Mouse (Mus musculus): Measurements from ENCODE around the gene St6galnac5. TPM values are rescaled to one million over a fixed set of nuclear protein-coding genes. Genes with fewer than 3 reads are reported as not detected.
A peak's percentile ranks its signal among the peaks of the same experiment; 100 is the strongest.

St6galnac5 gene
- total and polyA plus RNA-seq, 3 experiments, result 0.04 TPM; not detected in 2

DNA sequence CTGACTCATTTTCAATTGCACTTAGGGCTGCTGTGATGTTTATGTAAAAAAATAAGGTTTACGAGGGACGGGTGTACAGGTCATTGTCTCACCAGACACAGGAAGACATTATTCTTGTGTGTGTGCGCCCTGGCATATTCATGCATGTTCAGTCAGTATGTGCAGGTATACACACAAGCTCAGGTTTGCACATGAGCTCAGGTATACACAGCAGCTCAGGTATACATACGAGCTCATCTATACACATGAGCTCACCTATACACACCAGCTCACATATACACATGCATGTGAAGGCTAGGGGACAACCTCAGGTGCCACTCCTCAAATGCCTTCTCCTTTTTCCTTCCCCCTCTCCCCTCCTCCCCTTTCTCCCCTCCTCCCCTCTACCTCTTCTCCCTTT, 120.6 kb downstream of the St6galnac5 start:
- no peak for DNase-seq (ENCODE audit: extremely low read depth)
- dilution Hi-C loops (cut with MboI; ENCODE audit: extremely low pct_ligation_motif_present, extremely low pct_unique_long_range_greater_than_20kb, low sequenced_read_pairs), result no loop called here
- in situ Hi-C loops (cut with MboI; ENCODE audit: low pct_ligation_motif_present, low pct_unique_long_range_greater_than_20kb, low sequenced_read_pairs), result no loop called here

DNA sequence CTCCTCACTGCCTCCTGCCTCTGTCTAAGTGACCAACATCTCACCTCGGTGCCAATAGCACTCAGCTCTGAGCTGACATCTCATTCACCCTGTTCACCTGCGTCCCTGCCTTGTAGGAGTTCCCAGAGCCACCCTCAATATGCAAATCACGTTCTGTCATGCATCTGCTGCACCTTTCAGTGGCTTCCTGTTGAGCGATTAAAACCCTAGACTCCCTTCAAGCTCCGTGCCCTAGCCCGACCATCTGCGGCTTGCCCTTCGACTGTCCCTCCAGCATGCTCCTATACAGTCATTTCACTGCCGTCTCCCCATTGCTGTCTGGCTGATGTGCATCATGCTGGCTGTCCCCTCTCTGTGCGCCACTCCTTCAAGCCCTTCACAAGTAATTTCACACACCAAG, 126.0 kb downstream of the St6galnac5 start:
- no peak overlapping the region for H3K4me3 ChIP-seq (replicated peaks in 1 of 3; ENCODE audit: low read depth in 2 of 3, low read length in 2 of 3, poor library complexity in 1 of 3)
- H3K9ac ChIP-seq (ENCODE audit: insufficient read depth, low read depth), result no peak overlapping the region
- DNase-seq (ENCODE audit: extremely low read depth), result peak; percentile 86
- H3K9me3 ChIP-seq (replicated peaks; ENCODE audit: low read length), result peaks cover 3% of the 10 kb centered on the region
- H3K4me1 ChIP-seq (ENCODE audit: control insufficient read depth in 1 of 2, insufficient read depth in 2 of 2), result peaks cover 5 to 23% of the 10 kb centered on the region in 2 experiments
- in situ Hi-C loops (cut with MboI; ENCODE audit: low pct_ligation_motif_present, low pct_unique_long_range_greater_than_20kb, low sequenced_read_pairs) (no loop called here), dilution Hi-C loops (cut with MboI; ENCODE audit: extremely low pct_ligation_motif_present, extremely low pct_unique_long_range_greater_than_20kb, low sequenced_read_pairs) (no loop called here)
- H3K4me2 ChIP-seq (ENCODE audit: insufficient read depth, low read depth, poor library complexity, severe bottlenecking), result no peak overlapping the region; the same call in 1 of the 2 replicates
- peaks cover 2% of the 10 kb centered on the region for H3K27me3 ChIP-seq (replicated peaks)
- no peak overlapping the region for H3K27ac ChIP-seq (ENCODE audit: insufficient read depth, low read depth)
- no peaks in the 10 kb centered on the region for H3K79me2 ChIP-seq (replicated peaks; ENCODE audit: control insufficient read depth, extremely low read depth, insufficient read depth, poor library complexity, severe bottlenecking)
- H3K36me3 ChIP-seq (replicated peaks in 1 of 2; ENCODE audit: control insufficient read depth in 1 of 2, insufficient read depth in 1 of 2, low read length in 1 of 2), result no peaks in the 10 kb centered on the region
- no peak for TF ChIP-seq RCOR1 (conservative IDR thresholded peaks at IDR 0.05; ENCODE audit: low read depth, low read length)
- TF ChIP-seq POLR2A (IDR thresholded peaks at IDR 0.05; ENCODE audit: low read depth, low read length), result no peak
- no peak for TF ChIP-seq IRF4 (IDR thresholded peaks at IDR 0.05; ENCODE audit: low read depth, low read length)
- no peak for TF ChIP-seq EP300 (IDR thresholded peaks at IDR 0.05; ENCODE audit: low read length)
- TF ChIP-seq CHD2 (IDR thresholded peaks at IDR 0.05; ENCODE audit: low read length), result no peak
- no peak for TF ChIP-seq ZNF384 (IDR thresholded peaks at IDR 0.05; ENCODE audit: low read depth, low read length)
- TF ChIP-seq ETS1 (conservative IDR thresholded peaks at IDR 0.05; ENCODE audit: low read depth, low read length), result no peak; the same call in 1 of the 2 replicates
- no peak for TF ChIP-seq NRF1 (IDR thresholded peaks at IDR 0.05; ENCODE audit: low read depth, low read length)
- TF ChIP-seq TBP (conservative IDR thresholded peaks at IDR 0.05; ENCODE audit: low read depth, low read length), result no peak
- TF ChIP-seq HCFC1 (IDR thresholded peaks at IDR 0.05; ENCODE audit: low read depth, low read length), result no peak
- 0 out of 2 replicates have a peak, but pooled peaks have one; percentile 25 for TF ChIP-seq MAX (IDR thresholded peaks at IDR 0.05; ENCODE audit: low read length)
- no peak for TF ChIP-seq POLR2AphosphoS2 (IDR thresholded peaks at IDR 0.05; ENCODE audit: low read depth, low read length)
- TF ChIP-seq USF2 (conservative IDR thresholded peaks at IDR 0.05; ENCODE audit: low read depth, low read length), result no peak
- 0 out of 2 replicates have a peak, but pooled peaks have one; percentile 40 for TF ChIP-seq MYC (IDR thresholded peaks at IDR 0.05; ENCODE audit: low read depth, low read length)
- no peak for TF ChIP-seq E2F4 (IDR thresholded peaks at IDR 0.05; ENCODE audit: insufficient replicate concordance, low read depth, low read length)
- TF ChIP-seq SIN3A (IDR thresholded peaks at IDR 0.05; ENCODE audit: low read length), result no peak
- 0 out of 2 replicates have a peak, but pooled peaks have one; percentile 13 for TF ChIP-seq TCF12 (IDR thresholded peaks at IDR 0.05; ENCODE audit: low read depth, low read length)
- TF ChIP-seq ZKSCAN1 (IDR thresholded peaks at IDR 0.05; ENCODE audit: borderline replicate concordance, low read depth, low read length), result no peak
- TF ChIP-seq ZC3H11A (IDR thresholded peaks at IDR 0.05; ENCODE audit: low read depth, low read length), result no peak
- no peak for TF ChIP-seq JUND (conservative IDR thresholded peaks at IDR 0.05; ENCODE audit: low read depth, low read length)
- no peak for TF ChIP-seq CTCF (conservative IDR thresholded peaks at IDR 0.05 in 1 of 2, IDR thresholded peaks at IDR 0.05 in 1 of 2; ENCODE audit: low read depth in 2 of 2, low read length in 2 of 2)
- TF ChIP-seq MEF2A (IDR thresholded peaks at IDR 0.05; ENCODE audit: borderline replicate concordance, low read depth, low read length), result no peak
- TF ChIP-seq MAZ (IDR thresholded peaks at IDR 0.05; ENCODE audit: low read depth, low read length), result no peak
- 0 out of 2 replicates have a peak, but pooled peaks have one; percentile 60 for TF ChIP-seq UBTF (IDR thresholded peaks at IDR 0.05; ENCODE audit: low read depth, low read length)
- TF ChIP-seq MXI1 (IDR thresholded peaks at IDR 0.05; ENCODE audit: low read depth, low read length), result no peak
- TF ChIP-seq JUN (IDR thresholded peaks at IDR 0.05; ENCODE audit: insufficient read depth, low read depth, low read length), result no peak
- no peak for TF ChIP-seq ZMIZ1 (IDR thresholded peaks at IDR 0.05; ENCODE audit: low read depth, low read length)
- TF ChIP-seq KAT2A (IDR thresholded peaks at IDR 0.05; ENCODE audit: insufficient replicate concordance, low read length), result no peak

More for the DNA sequence above, 120.6 kb downstream of the St6galnac5 start:
- Histone ChIP-seq H3K9ac (ENCODE audit: insufficient read depth, low read depth) (no peak overlapping the region), H3K36me3 (replicated peaks in 1 of 2; ENCODE audit: control insufficient read depth in 1 of 2, insufficient read depth in 1 of 2, low read length in 1 of 2) (no peaks in the 10 kb centered on the region), H3K4me3 (replicated peaks in 1 of 3; ENCODE audit: low read depth in 2 of 3, low read length in 2 of 3, poor library complexity in 1 of 3) (no peak overlapping the region), H3K4me1 (ENCODE audit: control insufficient read depth in 1 of 2, insufficient read depth in 2 of 2) (peaks cover 0 to 10% of the 10 kb centered on the region in 2 experiments; a peak in 2 of 4 replicates), H3K4me2 (ENCODE audit: insufficient read depth, low read depth, poor library complexity, severe bottlenecking) (no peak overlapping the region), H3K27ac (ENCODE audit: insufficient read depth, low read depth) (no peak overlapping the region), H3K9me3 (replicated peaks; ENCODE audit: low read length) (no peaks in the 10 kb centered on the region), H3K27me3 (replicated peaks) (peaks cover 2% of the 10 kb centered on the region), H3K79me2 (replicated peaks; ENCODE audit: control insufficient read depth, extremely low read depth, insufficient read depth, poor library complexity, severe bottlenecking) (no peaks in the 10 kb centered on the region)
- TF ChIP-seq NELFE (IDR thresholded peaks at IDR 0.05; ENCODE audit: low read depth, low read length), result no peak
- no peak for TF ChIP-seq MYC (IDR thresholded peaks at IDR 0.05; ENCODE audit: low read depth, low read length)
- no peak for TF ChIP-seq TBP (conservative IDR thresholded peaks at IDR 0.05; ENCODE audit: low read depth, low read length)
- no peak for TF ChIP-seq PAX5 (IDR thresholded peaks at IDR 0.05; ENCODE audit: low read length)
- TF ChIP-seq ZC3H11A (IDR thresholded peaks at IDR 0.05; ENCODE audit: low read depth, low read length), result no peak
- no peak for TF ChIP-seq ZMIZ1 (IDR thresholded peaks at IDR 0.05; ENCODE audit: low read depth, low read length)
- no peak for TF ChIP-seq KAT2A (IDR thresholded peaks at IDR 0.05; ENCODE audit: insufficient replicate concordance, low read length)
- TF ChIP-seq RCOR1 (conservative IDR thresholded peaks at IDR 0.05; ENCODE audit: low read depth, low read length), result no peak
- TF ChIP-seq EP300 (IDR thresholded peaks at IDR 0.05; ENCODE audit: low read length), result no peak
- no peak for TF ChIP-seq SIN3A (IDR thresholded peaks at IDR 0.05; ENCODE audit: low read length)
- no peak for TF ChIP-seq MXI1 (IDR thresholded peaks at IDR 0.05; ENCODE audit: low read depth, low read length)
- TF ChIP-seq ZNF384 (IDR thresholded peaks at IDR 0.05; ENCODE audit: low read depth, low read length), result no peak
- TF ChIP-seq HCFC1 (IDR thresholded peaks at IDR 0.05; ENCODE audit: low read depth, low read length), result no peak
- TF ChIP-seq TCF12 (IDR thresholded peaks at IDR 0.05; ENCODE audit: low read depth, low read length), result no peak
- no peak for TF ChIP-seq POLR2AphosphoS2 (IDR thresholded peaks at IDR 0.05; ENCODE audit: low read depth, low read length)
- no peak for TF ChIP-seq MAZ (IDR thresholded peaks at IDR 0.05; ENCODE audit: low read depth, low read length)

Measured in CH12.LX (cell line).